Mouse (Mus musculus) spleen, embryonic (tissue): ENCODE measurements around the gene Bcdin3d.

Source experiments
- CTCF ChIA-PET: fragments of 350-600 bp; sonication (Branson Sonifier 250); formaldehyde crosslinking; loops from one replicate; lab custom pipeline; 2022; lab: Charles Lee

Bcdin3d gene

GRCm38 (mm10) chr15:99442358-99442757, 32.2 kb downstream of the Bcdin3d start:
- CTCF ChIA-PET: no interaction called here

- CTCF ChIA-PET: interaction anchor here (0.5 to 0.6 kb wide), 2 partner anchors 11 to 28 kb away, joined by 4 to 16 read pairs; no protein-coding TSS in a partner anchor
Observed at GRCm38 (mm10) chr15:99440816-99441457, 33.6 kb downstream of the Bcdin3d start.

GRCm38 (mm10) chr15:99440112-99440815, 34.3 kb downstream of the Bcdin3d start:
- CTCF ChIA-PET: interaction anchor here (0.5 kb wide), 1 partner anchor 28 kb away, joined by 4 read pairs; no protein-coding TSS in a partner anchor

- CTCF ChIA-PET: no interaction called here
Observed at GRCm38 (mm10) chr15:99438966-99439698, 35.4 kb downstream of the Bcdin3d start.

GRCm38 (mm10) chr15:99433913-99434312, 40.6 kb downstream of the Bcdin3d start:
- CTCF ChIA-PET: interaction anchor here (0.6 kb wide), 1 partner anchor 241 kb away, joined by 3 read pairs; no protein-coding TSS in a partner anchor

- CTCF ChIA-PET: no interaction called here
Observed at GRCm38 (mm10) chr15:99433081-99433718, 41.3 kb downstream of the Bcdin3d start.

GRCm38 (mm10) chr15:99431967-99432366, 42.6 kb downstream of the Bcdin3d start:
- CTCF ChIA-PET: no interaction called here

- CTCF ChIA-PET: no interaction called here
Observed at GRCm38 (mm10) chr15:99431504-99431903, 43.0 kb downstream of the Bcdin3d start.

GRCm38 (mm10) chr15:99431063-99431462, 43.5 kb downstream of the Bcdin3d start:
- CTCF ChIA-PET: no interaction called here

DNA sequence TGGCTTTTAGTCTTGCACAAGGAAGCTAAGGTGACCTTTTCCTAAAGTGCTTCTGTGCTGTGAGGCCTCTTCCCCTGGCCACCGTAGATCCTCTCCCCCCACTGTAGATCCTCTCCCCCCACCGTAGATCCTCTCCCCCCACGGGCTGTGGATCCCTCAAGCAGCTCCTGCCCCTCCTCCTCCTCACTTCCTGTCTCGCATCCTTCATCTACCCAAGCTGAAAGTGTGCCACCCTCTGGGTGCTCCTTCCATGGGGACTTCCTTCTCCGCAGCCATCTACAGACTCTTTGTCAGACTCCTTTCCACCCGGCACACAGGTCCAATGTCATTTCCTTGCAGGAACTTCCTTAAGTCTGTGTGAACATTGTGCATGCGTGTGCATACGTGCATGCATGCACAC, 44.1 kb downstream of the Bcdin3d start:
- CTCF ChIA-PET: interaction anchor here (0.7 kb wide), 1 partner anchor 11 kb away, joined by 16 read pairs; no protein-coding TSS in a partner anchor

- CTCF ChIA-PET: no interaction called here
Observed at GRCm38 (mm10) chr15:99423884-99424283, 50.6 kb downstream of the Bcdin3d start.

- CTCF ChIA-PET: no interaction called here
Observed at GRCm38 (mm10) chr15:99423131-99423530, 51.4 kb downstream of the Bcdin3d start.

DNA sequence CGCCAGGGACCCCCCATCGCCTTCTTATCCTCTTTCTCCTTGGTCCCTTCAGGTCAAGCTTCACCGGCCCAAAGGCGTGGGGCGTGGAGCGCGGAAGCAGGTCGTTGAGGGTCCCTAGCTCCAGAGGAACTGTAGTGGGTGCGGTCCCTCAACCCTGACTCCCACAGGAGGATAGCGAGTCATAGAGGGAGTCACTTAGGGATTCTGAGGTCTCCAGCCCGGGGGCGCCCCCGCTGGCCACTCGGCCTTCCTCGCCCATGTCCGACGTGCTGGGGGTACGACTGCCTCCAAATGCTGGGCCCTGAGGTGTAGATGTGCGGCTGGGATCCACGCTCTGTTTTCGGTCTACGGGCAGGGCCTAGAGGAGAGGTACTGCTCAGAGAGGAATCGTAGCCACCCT, 52.0 kb downstream of the Bcdin3d start:
- CTCF ChIA-PET: no interaction called here

GRCm38 (mm10) chr15:99421676-99422075, 52.9 kb downstream of the Bcdin3d start:
- CTCF ChIA-PET: no interaction called here

GRCm38 (mm10) chr15:99421152-99421551, 53.4 kb downstream of the Bcdin3d start:
- CTCF ChIA-PET: interaction anchor here (0.6 to 1.1 kb wide), 2 partner anchors 8 to 83 kb away, joined by 3 to 5 read pairs; no protein-coding TSS in a partner anchor

DNA sequence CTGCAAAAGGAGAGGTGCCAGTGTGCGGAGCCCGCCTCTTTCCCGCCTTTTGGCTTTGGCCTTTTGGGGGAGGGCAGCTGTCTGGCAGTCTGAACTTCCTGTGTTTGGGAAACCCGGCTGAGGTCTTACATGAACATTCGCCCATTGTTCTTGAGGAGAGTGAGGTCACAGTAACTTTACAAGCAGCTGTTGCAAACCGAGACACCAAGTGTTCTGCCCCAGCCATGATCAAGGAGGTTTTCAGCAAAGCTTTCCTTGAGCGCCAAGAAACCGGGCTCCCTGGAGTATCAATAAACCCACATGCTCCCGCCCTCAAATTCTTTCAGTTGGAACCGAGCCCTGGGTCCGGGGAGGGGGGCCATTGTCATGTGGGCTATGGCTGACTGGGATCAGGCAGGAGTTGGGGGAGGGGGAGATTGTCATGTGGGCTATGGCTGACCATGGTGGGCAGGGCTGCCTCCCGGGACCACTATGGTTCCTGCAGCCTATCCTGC, 54.0 kb downstream of the Bcdin3d start:
- CTCF ChIA-PET: interaction anchor here (0.8 to 1.1 kb wide), 2 partner anchors 9 to 1457 kb away, joined by 3 read pairs; no protein-coding TSS in a partner anchor

- CTCF ChIA-PET: interaction anchor here (0.8 to 1.1 kb wide), 2 partner anchors 9 to 1457 kb away, joined by 3 read pairs; no protein-coding TSS in a partner anchor
Observed at GRCm38 (mm10) chr15:99420101-99420500, 54.4 kb downstream of the Bcdin3d start.
